9 mouse cellular contexts compared by ENCODE assay signal in genomic region chr11:88131847-88132246, GRCm38 (mm10). TPM values are rescaled to one million over a fixed set of nuclear protein-coding genes. Genes with fewer than 3 reads are reported as not detected.
DNase-seq lines count a peak whose midpoint lies in the region; ATAC-seq and TF ChIP-seq lines count a peak whose summit lies in the region.
"Had no signal": no experiment of that assay in that cellular context is flagged by ENCODE, and none has a peak within 500 bp of the region (broad histone marks: within the 10 kb centered on the region; RNA-seq: fewer than 3 reads in every experiment).

No protein-coding gene starts in this region.

- H3K4me2 ChIP-seq in forebrain, embryonic 11.5 days (ENCODE audit: low read depth, low read length, severe bottlenecking) = no peak overlapping the region
- H3K4me2 ChIP-seq in kidney, postnatal 0 days (ENCODE audit: low read length) = peak overlapping the region; percentile 34
- no peak overlapping the region for H3K4me2 ChIP-seq in midbrain, embryonic 11.5 days

- no peak for DNase-seq in forebrain, embryonic 10.5 days (ENCODE audit: extremely low spot score, low spot score)
- DNase-seq in forebrain, embryonic 11.5 days (ENCODE audit: low spot score) = no peak
- peak; percentile 77 for DNase-seq in adrenal gland, postnatal 10 days
- peak; percentile 93 for DNase-seq in heart, adult 9 months (ENCODE audit: low spot score in 2 of 2)
- peak; percentile 75 for DNase-seq in kidney, postnatal 0 days (ENCODE audit: low spot score)
- peak; percentile 47 for DNase-seq in yolk sac, embryonic 10.5 days (ENCODE audit: low spot score)
- no peak for DNase-seq in midbrain, embryonic 11.5 days (ENCODE audit: low spot score, missing footprints)

- H3K36me3 ChIP-seq in forebrain, embryonic 10.5 days (replicated peaks) = peaks cover 18% of the 10 kb centered on the region
- no peaks in the 10 kb centered on the region for H3K36me3 ChIP-seq in forebrain, embryonic 11.5 days (ENCODE audit: control insufficient read depth, insufficient read depth, low read length)
- H3K36me3 ChIP-seq in kidney, postnatal 0 days (ENCODE audit: insufficient read depth, low read length) = no peaks in the 10 kb centered on the region
- no peaks in the 10 kb centered on the region for H3K36me3 ChIP-seq in midbrain, embryonic 11.5 days (ENCODE audit: control insufficient read depth, insufficient read depth, low read length)

- H3K4me3 ChIP-seq in forebrain, embryonic 10.5 days = no peak overlapping the region
- H3K4me3 ChIP-seq in forebrain, embryonic 11.5 days (ENCODE audit: low read depth, low read length) = no peak overlapping the region
- H3K4me3 ChIP-seq in kidney, postnatal 0 days (replicated peaks; ENCODE audit: low read depth, low read length) = no peak overlapping the region
- no peak overlapping the region for H3K4me3 ChIP-seq in midbrain, embryonic 11.5 days (ENCODE audit: low read depth, low read length)

- WGBS in forebrain, embryonic 10.5 days = 74% methylated on average over 8 of the region's 8 CpGs
- 78% methylated on average over 8 of the region's 8 CpGs for WGBS in forebrain, embryonic 11.5 days
- WGBS in kidney, postnatal 0 days = 32% methylated on average over 8 of the region's 8 CpGs
- 80% methylated on average over 8 of the region's 8 CpGs for WGBS in midbrain, embryonic 11.5 days

- ATAC-seq in forebrain, embryonic 11.5 days (replicated peaks; ENCODE audit: low FRiP score) = no peak
- ATAC-seq in kidney, postnatal 0 days (replicated peaks; ENCODE audit: low FRiP score, low read depth) = no peak
- peak; percentile 89 for ATAC-seq in megakaryocyte, adult 5-6 weeks (ENCODE audit: poor library complexity, severe bottlenecking)
- no peak for ATAC-seq in midbrain, embryonic 11.5 days (ENCODE audit: low FRiP score)

- peak overlapping the region; percentile 72 for H3K27ac ChIP-seq in forebrain, embryonic 10.5 days
- no peak overlapping the region for H3K27ac ChIP-seq in forebrain, embryonic 11.5 days (ENCODE audit: low read depth, low read length)
- peak overlapping the region; percentile 63 for H3K27ac ChIP-seq in kidney, postnatal 0 days
- no peak overlapping the region for H3K27ac ChIP-seq in midbrain, embryonic 11.5 days (ENCODE audit: low read depth, low read length)
- H3K27ac ChIP-seq: liver, embryonic 14.5 days had no signal

- H3K9me3 ChIP-seq in forebrain, embryonic 10.5 days = no peaks in the 10 kb centered on the region
- H3K9me3 ChIP-seq in forebrain, embryonic 11.5 days (ENCODE audit: control insufficient read depth, low read length) = no peaks in the 10 kb centered on the region
- no peaks in the 10 kb centered on the region for H3K9me3 ChIP-seq in kidney, postnatal 0 days (replicated peaks; ENCODE audit: low read length)
- H3K9me3 ChIP-seq in midbrain, embryonic 11.5 days (ENCODE audit: control insufficient read depth, low read length) = no peaks in the 10 kb centered on the region

- no peak for TF ChIP-seq CTCF in kidney, postnatal 0 days (IDR thresholded peaks at IDR 0.05; ENCODE audit: low read depth)

- H3K27me3 ChIP-seq in forebrain, embryonic 10.5 days (ENCODE audit: poor library complexity, severe bottlenecking) = no peaks in the 10 kb centered on the region
- H3K27me3 ChIP-seq in forebrain, embryonic 11.5 days (ENCODE audit: control insufficient read depth, insufficient read depth, low read length) = no peaks in the 10 kb centered on the region
- no peaks in the 10 kb centered on the region for H3K27me3 ChIP-seq in kidney, postnatal 0 days (ENCODE audit: insufficient read depth, low read length)
- H3K27me3 ChIP-seq in midbrain, embryonic 11.5 days (ENCODE audit: control insufficient read depth, insufficient read depth, low read length) = no peaks in the 10 kb centered on the region

- H3K4me1 ChIP-seq in forebrain, embryonic 10.5 days = peaks cover 56% of the 10 kb centered on the region
- H3K4me1 ChIP-seq in forebrain, embryonic 11.5 days (replicated peaks; ENCODE audit: control insufficient read depth, insufficient read depth, low read length) = peaks cover 4% of the 10 kb centered on the region; the same call in 1 of the 2 replicates
- peaks cover 12% of the 10 kb centered on the region for H3K4me1 ChIP-seq in kidney, postnatal 0 days (replicated peaks; ENCODE audit: insufficient read depth, low read length)
- peaks cover 2% of the 10 kb centered on the region for H3K4me1 ChIP-seq in midbrain, embryonic 11.5 days (ENCODE audit: control insufficient read depth, insufficient read depth, low read length)

- H3K9ac ChIP-seq in forebrain, embryonic 11.5 days (ENCODE audit: low read length) = no peak overlapping the region
- H3K9ac ChIP-seq in kidney, postnatal 0 days (ENCODE audit: low read depth, low read length) = peak overlapping the region; percentile 24; the same call in 1 of the 2 replicates
- H3K9ac ChIP-seq in midbrain, embryonic 11.5 days (ENCODE audit: low read length) = no peak overlapping the region
- H3K9ac ChIP-seq: liver, embryonic 14.5 days had no signal

RNA-seq across cellular contexts. Expression of gene Cuedc1, which starts 34.0 kb away (rescaled TPM):
- polyA plus RNA-seq in forebrain, embryonic 10.5 days (2016; fragmentation: Nextera tagmentation; extraction: Ambion mirVana) = 20.0 and 24.9 TPM in 2 replicates
- polyA plus RNA-seq in forebrain, embryonic 11.5 days (2014; fragmentation: Nextera tagmentation; extraction: Ambion mirVana) = 26.2 and 29.0 TPM in 2 replicates
- total RNA-seq in adrenal gland, postnatal 10 days (2021) = 10 to 100 TPM; 32.4 to 43.1 TPM
- polyA plus RNA-seq in kidney, postnatal 0 days (2015; fragmentation: Nextera tagmentation; extraction: Ambion mirVana) = 16.4 and 19.4 TPM in 2 replicates
- total RNA-seq in megakaryocyte, adult 5-6 weeks (2015) = 0.67 and 0.73 TPM in 2 replicates
- total RNA-seq in megakaryocyte, adult 5-6 weeks (2017) = 1.3 and 2.2 TPM in 2 replicates
- polyA plus RNA-seq in midbrain, embryonic 11.5 days (2014; fragmentation: Nextera tagmentation; extraction: Ambion mirVana) = 16.5 and 17.0 TPM in 2 replicates

Comparison
In these comparisons a context has a peak if more than half of its experiments do, and no peak if none do; other contexts are left out.
1. H3K27ac ChIP-seq: peak in forebrain, embryonic 10.5 days (single experiment) and kidney, postnatal 0 days (single experiment); none in forebrain, embryonic 11.5 days (single experiment) and midbrain, embryonic 11.5 days (single experiment).
2. DNase-seq: peak in adrenal gland, postnatal 10 days (single experiment), heart, adult 9 months (2 of 2), kidney, postnatal 0 days (single experiment) and yolk sac, embryonic 10.5 days (single experiment); none in forebrain, embryonic 10.5 days (single experiment), forebrain, embryonic 11.5 days (single experiment) and midbrain, embryonic 11.5 days (single experiment).